Mouse (Mus musculus): ENCODE results near the gene Mtpn.

The Mtpn gene

GRCm38 (mm10) chr6:35536021-35536420, 3.7 kb downstream of the Mtpn start:
- TF ChIP-seq POU5F1 (IDR thresholded peaks at IDR 0.05; ENCODE audit: borderline replicate concordance, low read length) (no peak), NANOG (IDR thresholded peaks at IDR 0.05; ENCODE audit: borderline replicate concordance, low read length) (no peak), CTCF (conservative IDR thresholded peaks at IDR 0.05; ENCODE audit: low read length) (no peak)
- H3K27me3 ChIP-seq (ENCODE audit: insufficient read depth, low read length) = no peaks in the 10 kb centered on the region

GRCm38 (mm10) chr6:35513362-35513761, 26.3 kb downstream of the Mtpn start:
- no peaks in the 10 kb centered on the region for H3K9me3 ChIP-seq (ENCODE audit: low read length)
- TF ChIP-seq NANOG (IDR thresholded peaks at IDR 0.05; ENCODE audit: borderline replicate concordance, low read length) (no peak), CTCF (conservative IDR thresholded peaks at IDR 0.05; ENCODE audit: low read length) (no peak)
- H3K4me1 ChIP-seq (replicated peaks; ENCODE audit: low read depth, low read length) = no peaks in the 10 kb centered on the region
- no peak overlapping the region for H3K4me3 ChIP-seq (replicated peaks; ENCODE audit: low read length)
- H3K36me3 ChIP-seq (ENCODE audit: insufficient read depth, low read length) = peaks cover 66% of the 10 kb centered on the region
- no peaks in the 10 kb centered on the region for H3K27me3 ChIP-seq (ENCODE audit: insufficient read depth, low read length)

More at GRCm38 (mm10) chr6:35536021-35536420, 3.7 kb downstream of the Mtpn start:
- Histone ChIP-seq H3K4me1 (replicated peaks; ENCODE audit: low read depth, low read length) (peaks cover 23% of the 10 kb centered on the region), H3K4me3 (replicated peaks; ENCODE audit: low read length) (no peak overlapping the region), H3K36me3 (ENCODE audit: insufficient read depth, low read length) (no peaks in the 10 kb centered on the region), H3K9me3 (ENCODE audit: low read length) (no peaks in the 10 kb centered on the region)

- TF ChIP-seq POU5F1 (IDR thresholded peaks at IDR 0.05; ENCODE audit: borderline replicate concordance, low read length) = no peak
- no peak for TF ChIP-seq NANOG (IDR thresholded peaks at IDR 0.05; ENCODE audit: borderline replicate concordance, low read length)
- TF ChIP-seq CTCF (conservative IDR thresholded peaks at IDR 0.05; ENCODE audit: low read length) = no peak
- Histone ChIP-seq H3K9me3 (ENCODE audit: low read length) (no peaks in the 10 kb centered on the region), H3K36me3 (ENCODE audit: insufficient read depth, low read length) (peaks cover 23% of the 10 kb centered on the region), H3K4me1 (replicated peaks; ENCODE audit: low read depth, low read length) (peaks cover 9% of the 10 kb centered on the region), H3K4me3 (replicated peaks; ENCODE audit: low read length) (no peak overlapping the region), H3K27me3 (ENCODE audit: insufficient read depth, low read length) (no peaks in the 10 kb centered on the region)
Observed at GRCm38 (mm10) chr6:35504781-35505180, 34.9 kb downstream of the Mtpn start.

- H3K4me1 ChIP-seq (replicated peaks; ENCODE audit: low read depth, low read length) = peaks cover 9% of the 10 kb centered on the region
- H3K4me3 ChIP-seq (replicated peaks; ENCODE audit: low read length) = no peak overlapping the region
- TF ChIP-seq CTCF (conservative IDR thresholded peaks at IDR 0.05; ENCODE audit: low read length) (no peak), POU5F1 (IDR thresholded peaks at IDR 0.05; ENCODE audit: borderline replicate concordance, low read length) (no peak), NANOG (IDR thresholded peaks at IDR 0.05; ENCODE audit: borderline replicate concordance, low read length) (no peak)
- no peaks in the 10 kb centered on the region for H3K27me3 ChIP-seq (ENCODE audit: insufficient read depth, low read length)
- H3K9me3 ChIP-seq (ENCODE audit: low read length) = no peaks in the 10 kb centered on the region
- H3K36me3 ChIP-seq (ENCODE audit: insufficient read depth, low read length) = peaks cover 13% of the 10 kb centered on the region; the same call in 1 of the 2 replicates
Observed at GRCm38 (mm10) chr6:35502904-35503303, 36.8 kb downstream of the Mtpn start.

GRCm38 (mm10) chr6:35499978-35500667, 39.6 kb downstream of the Mtpn start:
- H3K9me3 ChIP-seq (ENCODE audit: low read length) = no peaks in the 10 kb centered on the region
- TF ChIP-seq CTCF (conservative IDR thresholded peaks at IDR 0.05; ENCODE audit: low read length) = no peak
- TF ChIP-seq NANOG (IDR thresholded peaks at IDR 0.05; ENCODE audit: borderline replicate concordance, low read length) = no peak
- no peak for TF ChIP-seq POU5F1 (IDR thresholded peaks at IDR 0.05; ENCODE audit: borderline replicate concordance, low read length)
- H3K4me1 ChIP-seq (replicated peaks; ENCODE audit: low read depth, low read length) = no peaks in the 10 kb centered on the region
- H3K27me3 ChIP-seq (ENCODE audit: insufficient read depth, low read length) = no peaks in the 10 kb centered on the region
- no peak overlapping the region for H3K4me3 ChIP-seq (replicated peaks; ENCODE audit: low read length)
- 0 out of 2 replicates have a peak, but pooled peaks cover 7% of the 10 kb centered on the region for H3K36me3 ChIP-seq (ENCODE audit: insufficient read depth, low read length)

- no peaks in the 10 kb centered on the region for H3K4me1 ChIP-seq (replicated peaks; ENCODE audit: low read depth, low read length)
- TF ChIP-seq CTCF (conservative IDR thresholded peaks at IDR 0.05; ENCODE audit: low read length) = no peak
- TF ChIP-seq POU5F1 (IDR thresholded peaks at IDR 0.05; ENCODE audit: borderline replicate concordance, low read length) = no peak
- no peak for TF ChIP-seq NANOG (IDR thresholded peaks at IDR 0.05; ENCODE audit: borderline replicate concordance, low read length)
- no peaks in the 10 kb centered on the region for H3K9me3 ChIP-seq (ENCODE audit: low read length)
- no peaks in the 10 kb centered on the region for H3K36me3 ChIP-seq (ENCODE audit: insufficient read depth, low read length)
- H3K27me3 ChIP-seq (ENCODE audit: insufficient read depth, low read length) = no peaks in the 10 kb centered on the region
- H3K4me3 ChIP-seq (replicated peaks; ENCODE audit: low read length) = no peak overlapping the region
Observed at GRCm38 (mm10) chr6:35497406-35497805, 42.3 kb downstream of the Mtpn start.

- Histone ChIP-seq H3K36me3 (ENCODE audit: insufficient read depth, low read length) (no peaks in the 10 kb centered on the region), H3K27me3 (ENCODE audit: insufficient read depth, low read length) (no peaks in the 10 kb centered on the region), H3K4me3 (replicated peaks; ENCODE audit: low read length) (no peak overlapping the region), H3K4me1 (replicated peaks; ENCODE audit: low read depth, low read length) (no peaks in the 10 kb centered on the region), H3K9me3 (ENCODE audit: low read length) (peaks cover 7% of the 10 kb centered on the region; the same call in 1 of the 2 replicates)
- TF ChIP-seq CTCF (conservative IDR thresholded peaks at IDR 0.05; ENCODE audit: low read length) (no peak), POU5F1 (IDR thresholded peaks at IDR 0.05; ENCODE audit: borderline replicate concordance, low read length) (no peak), NANOG (IDR thresholded peaks at IDR 0.05; ENCODE audit: borderline replicate concordance, low read length) (no peak)
Observed at GRCm38 (mm10) chr6:35493851-35494250, 45.8 kb downstream of the Mtpn start.

- H3K4me3 ChIP-seq (replicated peaks; ENCODE audit: low read length) = no peak overlapping the region
- H3K4me1 ChIP-seq (replicated peaks; ENCODE audit: low read depth, low read length) = no peaks in the 10 kb centered on the region
- peaks cover 38% of the 10 kb centered on the region for H3K9me3 ChIP-seq (ENCODE audit: low read length)
- no peaks in the 10 kb centered on the region for H3K27me3 ChIP-seq (ENCODE audit: insufficient read depth, low read length)
- H3K36me3 ChIP-seq (ENCODE audit: insufficient read depth, low read length) = no peaks in the 10 kb centered on the region
- TF ChIP-seq POU5F1 (IDR thresholded peaks at IDR 0.05; ENCODE audit: borderline replicate concordance, low read length) (no peak), NANOG (IDR thresholded peaks at IDR 0.05; ENCODE audit: borderline replicate concordance, low read length) (no peak), CTCF (conservative IDR thresholded peaks at IDR 0.05; ENCODE audit: low read length) (no peak)
Observed at GRCm38 (mm10) chr6:35479651-35480335, 59.9 kb downstream of the Mtpn start.

Data from E14TG2a.4 (cell line).